25 mouse cellular contexts compared by ENCODE assay signal in genomic region chr8:40152451-40152850, GRCm38 (mm10).
DNase-seq lines count a peak whose midpoint lies in the region; ATAC-seq and TF ChIP-seq lines count a peak whose summit lies in the region.
"Had no signal": no experiment of that assay in that cellular context is flagged by ENCODE, and none has a peak within 500 bp of the region (broad histone marks: within the 10 kb centered on the region; RNA-seq: fewer than 3 reads in every experiment).

No protein-coding gene starts in this region.

- H3K4me1 ChIP-seq in forebrain, postnatal 0 days (ENCODE audit: insufficient read depth) = no peaks in the 10 kb centered on the region
- H3K4me1 ChIP-seq in forebrain, embryonic 11.5 days (replicated peaks; ENCODE audit: control insufficient read depth, insufficient read depth, low read length) = no peaks in the 10 kb centered on the region; the same call in 1 of the 2 replicates
- H3K4me1 ChIP-seq in lung, embryonic 14.5 days (ENCODE audit: insufficient read depth) = no peaks in the 10 kb centered on the region
- no peaks in the 10 kb centered on the region for H3K4me1 ChIP-seq in ES-E14 (ENCODE audit: control insufficient read depth in 2 of 2, insufficient read depth in 2 of 2, low read length in 2 of 2, poor library complexity in 1 of 2)
- H3K4me1 ChIP-seq: intestine, embryonic 15.5 days; limb, embryonic 10.5 days; limb, embryonic 15.5 days; liver, embryonic 13.5 days had no signal

- in situ Hi-C loops in ES-E14 (cut with MboI; ENCODE audit: low sequenced_read_pairs in 2 of 2, unreplicated experiment in 2 of 2) = loop anchor here (5.0 to 10.0 kb wide), 2 partner anchors 262 to 265 kb away; no protein-coding TSS in a partner anchor

- no peak overlapping the region for H3K9ac ChIP-seq in forebrain, postnatal 0 days
- no peak overlapping the region for H3K9ac ChIP-seq in forebrain, embryonic 11.5 days (ENCODE audit: low read length)
- H3K9ac ChIP-seq in lung, embryonic 14.5 days = no peak overlapping the region
- H3K9ac ChIP-seq in ES-E14 (ENCODE audit: insufficient read depth, low read depth, low read length, poor library complexity, severe bottlenecking) = no peak overlapping the region
- H3K9ac ChIP-seq: embryonic facial prominence, embryonic 12.5 days; intestine, embryonic 15.5 days; limb, embryonic 15.5 days; liver, embryonic 13.5 days; midbrain, embryonic 15.5 days had no signal

- H3K27me3 ChIP-seq in forebrain, postnatal 0 days (ENCODE audit: insufficient read depth, low read length) = no peaks in the 10 kb centered on the region
- no peaks in the 10 kb centered on the region for H3K27me3 ChIP-seq in forebrain, embryonic 11.5 days (ENCODE audit: control insufficient read depth, insufficient read depth, low read length)
- no peaks in the 10 kb centered on the region for H3K27me3 ChIP-seq in lung, embryonic 14.5 days (ENCODE audit: insufficient read depth, low read length)
- H3K27me3 ChIP-seq: embryonic facial prominence, embryonic 12.5 days; intestine, embryonic 15.5 days; limb, embryonic 15.5 days; liver, embryonic 13.5 days; midbrain, embryonic 15.5 days had no signal

- H3K4me3 ChIP-seq in forebrain, postnatal 0 days (ENCODE audit: low read depth, low read length) = no peak overlapping the region
- no peak overlapping the region for H3K4me3 ChIP-seq in forebrain, embryonic 11.5 days (ENCODE audit: low read depth, low read length)
- H3K4me3 ChIP-seq in lung, embryonic 14.5 days (ENCODE audit: low read depth, low read length) = no peak overlapping the region
- no peak overlapping the region for H3K4me3 ChIP-seq in ES-E14 (ENCODE audit: insufficient read depth in 1 of 2, low read depth in 1 of 2, low read length in 2 of 2, poor library complexity in 1 of 2, severe bottlenecking in 1 of 2)
- H3K4me3 ChIP-seq: embryonic facial prominence, embryonic 12.5 days; hindbrain, embryonic 10.5 days; intestine, embryonic 15.5 days; limb, embryonic 10.5 days; limb, embryonic 15.5 days; liver, embryonic 13.5 days; midbrain, embryonic 15.5 days had no signal

- peak; percentile 22; the same call in 1 of the 2 replicates for TF ChIP-seq CTCF in forebrain, postnatal 0 days (IDR thresholded peaks at IDR 0.05; ENCODE audit: low read depth)
- no peak for TF ChIP-seq CTCF in lung, embryonic 14.5 days (IDR thresholded peaks at IDR 0.05; ENCODE audit: low read depth)

- no peak overlapping the region for H3K27ac ChIP-seq in forebrain, postnatal 0 days (ENCODE audit: low read depth, low read length)
- no peak overlapping the region for H3K27ac ChIP-seq in forebrain, embryonic 11.5 days (ENCODE audit: low read depth, low read length)
- no peak overlapping the region for H3K27ac ChIP-seq in lung, embryonic 14.5 days (ENCODE audit: low read depth)
- no peak overlapping the region for H3K27ac ChIP-seq in ES-E14 (ENCODE audit: insufficient read depth, low read depth, low read length, poor library complexity, severe bottlenecking)
- H3K27ac ChIP-seq: embryonic facial prominence, embryonic 12.5 days; hindbrain, embryonic 10.5 days; intestine, embryonic 15.5 days; limb, embryonic 10.5 days; limb, embryonic 15.5 days; liver, embryonic 13.5 days; midbrain, embryonic 15.5 days had no signal

- WGBS in forebrain, postnatal 0 days = 64% methylated on average over 2 of the region's 2 CpGs
- WGBS in forebrain, embryonic 11.5 days = 65% methylated on average over 2 of the region's 2 CpGs
- 61% methylated on average over 2 of the region's 2 CpGs for WGBS in lung, embryonic 14.5 days

- no peak overlapping the region for H3K4me2 ChIP-seq in forebrain, postnatal 0 days (ENCODE audit: low read depth)
- no peak overlapping the region for H3K4me2 ChIP-seq in forebrain, embryonic 11.5 days (ENCODE audit: low read depth, low read length, severe bottlenecking)
- no peak overlapping the region for H3K4me2 ChIP-seq in lung, embryonic 14.5 days
- H3K4me2 ChIP-seq: embryonic facial prominence, embryonic 12.5 days; intestine, embryonic 15.5 days; limb, embryonic 15.5 days; liver, embryonic 13.5 days; midbrain, embryonic 15.5 days had no signal

- H3K36me3 ChIP-seq in forebrain, postnatal 0 days (ENCODE audit: insufficient read depth) = no peaks in the 10 kb centered on the region
- H3K36me3 ChIP-seq in forebrain, embryonic 11.5 days (ENCODE audit: control insufficient read depth, insufficient read depth, low read length) = no peaks in the 10 kb centered on the region
- no peaks in the 10 kb centered on the region for H3K36me3 ChIP-seq in lung, embryonic 14.5 days (ENCODE audit: insufficient read depth)
- H3K36me3 ChIP-seq in ES-E14 (ENCODE audit: control insufficient read depth, insufficient read depth, low read length, poor library complexity, severe bottlenecking) = no peaks in the 10 kb centered on the region
- H3K36me3 ChIP-seq: embryonic facial prominence, embryonic 12.5 days; hindbrain, embryonic 10.5 days; intestine, embryonic 15.5 days; limb, embryonic 10.5 days; limb, embryonic 15.5 days; liver, embryonic 13.5 days; midbrain, embryonic 15.5 days had no signal

- no peak for DNase-seq in forebrain, postnatal 0 days
- no peak for DNase-seq in forebrain, embryonic 11.5 days (ENCODE audit: low spot score)
- DNase-seq in lung, embryonic 14.5 days = peak; percentile 5
- no peak for DNase-seq in lung, postnatal 10 days
- DNase-seq in ES-E14 (ENCODE audit: low read depth, low spot score) (peak; percentile 9), ZHBTc4 (ENCODE audit: low read depth, low spot score) (peak; percentile 28)
- DNase-seq: adrenal gland, postnatal 10 days; B cell, adult 2 months; cerebellum, adult 8-10 months; cerebellum, postnatal 36 days; gastrocnemius, postnatal 10 days; heart, postnatal 14 days; kidney, postnatal 25 days; liver, embryonic 13.5 days; lung, adult 18-20 months; lung, postnatal 14 days; thymus, postnatal 4 days had no signal

- no peak for ATAC-seq in forebrain, postnatal 0 days
- no peak for ATAC-seq in forebrain, embryonic 11.5 days (replicated peaks; ENCODE audit: low FRiP score)
- ATAC-seq in lung, embryonic 14.5 days (ENCODE audit: insufficient read depth) = no peak
- no peak for ATAC-seq in CD4-positive, CD25-positive, alpha-beta regulatory T cell, adult 4 months
- ATAC-seq: hindbrain, embryonic 16.5 days; intestine, embryonic 15.5 days; midbrain, embryonic 15.5 days had no signal

- no peaks in the 10 kb centered on the region for H3K9me3 ChIP-seq in forebrain, postnatal 0 days (ENCODE audit: low read length)
- H3K9me3 ChIP-seq in forebrain, embryonic 11.5 days (ENCODE audit: control insufficient read depth, low read length) = no peaks in the 10 kb centered on the region
- no peaks in the 10 kb centered on the region for H3K9me3 ChIP-seq in lung, embryonic 14.5 days (ENCODE audit: low read depth, low read length)
- no peaks in the 10 kb centered on the region for H3K9me3 ChIP-seq in ES-E14 (ENCODE audit: control insufficient read depth, insufficient read depth, low read depth, low read length)
- H3K9me3 ChIP-seq: embryonic facial prominence, embryonic 12.5 days; hindbrain, embryonic 10.5 days; intestine, embryonic 15.5 days; limb, embryonic 10.5 days; limb, embryonic 15.5 days; liver, embryonic 13.5 days; midbrain, embryonic 15.5 days had no signal

TF ChIP-seq in ES-E14, 5 proteins besides CTCF, POLR2A, EP300 and RAD21:
- TF ChIP-seq CHD2 (IDR thresholded peaks at IDR 0.05; ENCODE audit: low read depth, low read length) (no peak), MAFK (IDR thresholded peaks at IDR 0.05; ENCODE audit: insufficient read depth, low read depth, low read length) (no peak), ZNF384 (IDR thresholded peaks at IDR 0.05; ENCODE audit: low read depth, low read length) (no peak), ZC3H11A (IDR thresholded peaks at IDR 0.05; ENCODE audit: borderline replicate concordance, low read depth, low read length) (no peak), HCFC1 (IDR thresholded peaks at IDR 0.05; ENCODE audit: borderline replicate concordance, insufficient read depth, low read length) (no peak)

Comparison
In these comparisons a context has a peak if more than half of its experiments do, and no peak if none do; other contexts are left out.
1. DNase-seq: peak in lung, embryonic 14.5 days (single experiment), ES-E14 (single experiment) and ZHBTc4 (single experiment); none in forebrain, postnatal 0 days (single experiment), forebrain, embryonic 11.5 days (single experiment) and lung, postnatal 10 days (single experiment).